Mouse (Mus musculus) gastrocnemius, postnatal 25 days (tissue): Measurements from ENCODE around the gene Naga. TPM values are rescaled to one million over a fixed set of nuclear protein-coding genes. Genes with fewer than 3 reads are reported as not detected.

ENCODE experiments used
- DNase-seq: peaks from one replicate; pipeline ENCODE4 v3.0.0; 2022
- total RNA-seq, 2 experiments: library from RNA; stranded (reverse); gene quantifications; 1 replicate in 1 of 2; 2 replicates in 1 of 2; pipeline ENCODE4 v1.2.3; 2021

Gene Naga
- total RNA-seq, 2 experiments from 2014 or later = 13.1 to 15.0 TPM

DNA sequence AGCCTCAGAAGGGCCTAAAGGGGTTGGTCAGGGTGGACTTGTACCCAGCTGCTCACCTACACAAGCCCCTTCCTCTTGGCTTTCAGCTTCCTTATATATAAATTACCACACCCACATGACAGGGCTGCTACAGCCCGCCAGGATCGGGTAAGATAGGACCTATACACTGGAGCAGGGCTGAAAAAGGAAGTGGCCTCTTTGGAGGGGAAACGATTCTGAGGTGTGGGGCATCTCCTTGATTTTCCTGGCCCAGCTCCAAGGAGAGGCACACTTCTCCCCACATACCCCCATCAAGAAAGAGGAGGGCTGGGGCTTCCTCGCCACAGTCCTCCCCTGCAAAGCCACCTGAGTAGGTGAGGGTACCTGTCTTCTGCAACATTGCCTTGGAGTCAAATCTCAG is 850 bp downstream of the Naga start:
- DNase-seq = no peak

DNA sequence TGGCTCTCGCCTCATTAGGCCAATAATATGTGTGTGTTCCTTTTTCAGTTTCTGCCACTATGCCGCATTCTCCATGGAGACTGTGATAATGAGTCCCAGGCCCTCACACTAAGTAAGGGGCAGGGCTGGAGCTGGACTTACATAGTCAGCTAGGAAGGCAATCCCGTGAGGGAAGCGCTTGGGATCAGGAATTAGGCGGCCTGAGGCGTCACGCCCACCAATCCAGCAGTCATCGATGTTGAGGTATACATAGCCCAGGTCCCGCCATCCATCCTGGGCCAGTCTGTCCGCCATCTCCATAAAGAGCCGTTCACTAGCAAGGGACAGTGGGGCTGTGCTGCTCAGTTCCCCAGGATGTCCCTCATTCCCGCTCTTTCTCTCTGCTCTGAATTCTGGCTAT is 2.1 kb downstream of the Naga start:
- DNase-seq = no peak

DNA sequence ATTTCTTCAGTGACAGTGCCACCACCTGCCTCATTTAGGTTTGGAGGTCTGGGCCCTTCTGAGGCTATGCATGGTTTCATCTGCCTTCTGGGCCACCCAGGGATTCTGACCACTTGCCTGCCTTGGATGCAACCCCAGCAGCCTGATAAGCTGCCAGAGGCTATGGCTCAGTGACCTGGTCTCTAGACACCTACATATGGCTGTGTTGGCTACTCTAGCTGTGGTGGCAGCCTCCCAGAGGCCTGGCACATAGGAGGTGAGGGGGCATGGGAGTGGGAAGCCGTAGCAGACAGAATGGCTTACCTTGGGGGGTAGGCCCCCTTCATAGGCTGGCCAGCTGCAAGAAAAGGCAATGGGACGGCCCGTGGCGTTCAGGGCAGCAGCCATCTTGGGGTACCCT is 3.5 kb downstream of the Naga start:
- DNase-seq = no peak

DNA sequence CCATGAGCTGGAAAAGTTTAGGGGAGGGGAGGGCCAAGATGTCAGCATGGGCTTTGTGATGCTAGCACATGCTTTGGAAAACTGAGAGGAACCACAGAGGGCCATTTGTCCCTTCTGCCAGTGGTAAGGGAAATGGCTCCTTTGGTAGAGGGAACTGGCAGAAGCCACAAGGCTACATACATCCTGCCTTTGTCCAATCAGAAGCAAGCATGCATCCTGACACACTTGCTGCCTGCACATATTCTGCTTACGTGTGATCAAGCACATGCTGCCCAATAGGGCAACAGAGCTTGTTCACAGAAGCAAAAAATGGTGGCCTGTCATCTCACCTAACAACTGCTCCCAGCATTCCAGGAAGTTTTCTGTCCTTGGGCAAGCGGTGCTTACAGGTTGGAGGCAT is 13.3 kb downstream of the Naga start:
- no peak for DNase-seq

DNA sequence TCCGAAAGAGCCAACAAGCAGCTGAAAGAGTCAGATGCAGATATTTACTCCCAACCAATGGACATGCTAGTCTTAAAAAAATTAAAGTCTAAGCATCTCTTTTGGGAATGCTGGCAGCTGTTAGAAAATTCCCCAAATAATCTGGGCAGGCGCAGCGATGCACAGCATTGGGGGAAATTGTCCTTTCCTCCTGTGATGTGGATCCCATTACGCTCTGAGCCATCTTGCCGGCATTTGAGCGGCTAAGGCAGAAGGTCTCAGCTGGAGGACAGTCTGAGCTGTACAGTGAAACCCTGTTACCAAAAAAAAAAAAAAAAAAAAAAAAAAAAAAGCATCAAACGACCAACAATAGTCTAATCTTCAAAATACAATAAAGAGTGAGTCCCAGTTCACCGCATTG is 16.5 kb downstream of the Naga start:
- DNase-seq = no peak

DNA sequence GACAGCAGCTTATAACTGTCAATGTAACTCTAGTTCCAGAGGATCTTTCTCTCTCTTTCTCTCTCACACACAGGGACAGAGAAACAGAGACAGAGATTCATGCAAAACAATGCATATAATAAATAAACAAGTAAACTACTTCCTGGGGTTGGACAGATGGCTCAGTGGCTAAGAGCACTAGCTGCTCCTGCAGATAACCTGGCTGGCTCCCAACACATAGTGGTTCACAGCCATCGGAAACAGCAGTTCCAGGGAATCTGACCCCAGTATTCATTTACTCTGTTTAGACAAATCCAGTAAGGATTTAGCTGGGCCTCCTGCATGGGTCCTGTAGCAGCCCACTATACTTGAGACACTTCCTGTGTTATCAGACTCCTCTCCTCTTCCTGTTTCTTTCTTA is 19.1 kb downstream of the Naga start:
- no peak for DNase-seq

DNA sequence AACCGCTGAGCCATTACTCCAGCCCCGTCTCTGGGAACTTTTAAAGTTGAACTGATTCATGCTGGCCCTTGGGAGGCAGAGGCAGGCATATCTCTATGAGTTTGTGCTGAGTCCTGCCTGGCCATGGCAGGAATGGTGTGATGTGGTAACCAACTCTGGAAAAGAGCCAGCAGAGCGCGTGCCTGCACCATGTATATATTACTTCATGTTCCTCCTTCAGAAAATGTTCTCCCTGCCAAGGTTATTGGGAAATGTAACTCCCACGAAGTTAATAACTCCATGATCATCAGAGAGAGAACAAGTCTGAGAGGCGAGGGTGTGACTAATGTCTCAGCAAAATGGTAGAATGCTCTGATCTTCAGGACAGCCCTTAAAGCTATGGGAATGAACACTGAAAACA is 20.9 kb downstream of the Naga start:
- DNase-seq = no peak

DNA sequence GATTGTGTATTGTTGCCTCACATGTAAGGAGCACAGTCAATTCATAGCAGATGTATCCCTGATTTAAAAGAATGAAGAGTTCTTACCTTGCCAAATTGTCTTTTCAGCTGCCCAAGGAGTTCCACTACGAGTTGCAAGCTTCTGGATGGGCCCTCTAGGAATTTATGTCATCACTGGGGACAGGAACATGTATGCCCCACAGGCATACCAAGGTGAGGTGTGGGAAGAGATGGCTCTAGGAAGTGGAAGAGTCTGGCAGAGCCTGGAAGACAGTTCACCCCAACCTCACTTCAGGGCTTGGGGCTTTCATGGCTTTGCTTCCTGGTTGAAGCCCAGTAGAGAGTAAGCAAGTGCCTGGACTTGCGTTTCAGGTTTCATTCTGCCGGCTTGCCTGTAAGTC is 30.3 kb downstream of the Naga start:
- DNase-seq = no peak

DNA sequence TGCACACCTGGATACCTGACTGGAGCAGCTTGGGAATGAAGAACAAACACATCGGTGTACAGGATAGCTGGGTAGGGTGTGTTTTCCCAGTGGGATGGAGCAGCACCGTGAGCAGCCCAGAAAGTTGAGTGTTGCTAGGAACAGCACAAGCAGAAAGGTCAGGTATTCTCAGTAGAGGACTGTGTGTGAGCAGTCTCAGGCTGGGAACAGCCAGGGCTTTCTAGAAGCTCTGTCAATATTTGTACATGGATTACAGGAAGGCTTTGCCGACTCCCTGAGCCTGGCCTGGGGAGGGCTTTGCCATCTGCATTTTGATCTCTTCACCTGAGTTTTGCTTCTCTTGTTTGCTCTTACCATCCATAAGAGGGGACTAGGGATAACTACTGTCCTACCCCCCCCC is 31.6 kb downstream of the Naga start:
- DNase-seq = no peak

DNA sequence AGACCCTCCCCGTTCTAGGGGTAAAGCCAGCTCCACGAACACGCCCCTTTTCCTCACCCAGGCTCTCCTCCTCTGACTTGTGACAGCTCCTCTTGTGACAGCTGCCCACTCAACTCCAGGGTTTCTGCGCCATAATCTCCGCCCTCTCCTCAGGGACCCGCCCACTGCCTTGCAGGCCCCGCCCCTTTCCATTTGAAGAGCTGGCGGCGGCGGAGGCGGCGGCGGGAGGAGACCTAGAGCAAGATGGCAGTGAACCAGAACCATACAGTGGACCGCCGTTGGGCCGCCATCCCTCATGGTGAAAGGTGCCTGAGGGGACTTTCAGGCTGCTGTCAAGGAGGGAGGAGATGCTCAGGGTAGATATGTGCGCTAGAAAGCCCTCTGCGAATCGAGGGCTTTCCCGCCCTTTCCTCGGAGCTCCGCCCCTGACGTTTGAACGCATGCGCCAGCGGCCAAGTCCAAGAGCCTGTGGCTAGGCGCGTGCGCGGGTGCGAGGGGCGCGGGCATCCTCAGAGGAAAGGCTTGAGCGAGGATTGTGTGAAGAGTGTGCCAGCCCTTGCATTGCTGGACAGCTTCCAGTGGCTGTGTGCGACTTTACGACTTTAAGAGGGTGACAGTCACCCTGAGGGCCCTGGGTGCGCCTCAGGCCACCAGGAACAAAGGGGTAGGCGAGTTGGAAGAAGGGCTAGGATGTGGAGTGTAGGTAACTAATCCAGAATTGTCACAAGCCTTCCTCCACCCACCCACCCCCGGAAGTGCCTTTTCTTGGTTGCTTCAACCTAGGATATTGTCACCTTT is 39.8 kb downstream of the Naga start, which contains the start of gene Wbp2nl:
Gene Wbp2nl (plus strand): TSS at position 191 of the 798 bp plus-strand sequence.
- DNase-seq = no peak

DNA sequence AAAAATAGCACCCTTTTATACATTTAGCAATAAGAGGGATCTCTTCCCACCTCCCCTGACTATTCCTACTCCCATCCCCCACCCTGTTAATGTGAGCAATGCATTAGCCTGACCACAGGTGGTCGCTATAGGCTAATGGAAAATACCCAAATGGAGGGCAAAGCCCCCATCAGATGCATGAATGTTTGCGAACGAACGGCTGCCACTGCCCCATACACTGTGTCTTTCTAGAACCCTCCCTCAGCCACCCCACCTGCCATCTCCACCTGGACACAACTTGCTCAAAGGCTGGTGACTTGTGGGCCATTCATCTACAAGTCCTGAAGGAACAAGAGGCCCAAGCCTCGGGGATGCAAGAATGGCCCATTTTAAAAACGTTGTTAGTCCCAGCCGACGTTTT is 44.7 kb downstream of the Naga start:
- no peak for DNase-seq

DNA sequence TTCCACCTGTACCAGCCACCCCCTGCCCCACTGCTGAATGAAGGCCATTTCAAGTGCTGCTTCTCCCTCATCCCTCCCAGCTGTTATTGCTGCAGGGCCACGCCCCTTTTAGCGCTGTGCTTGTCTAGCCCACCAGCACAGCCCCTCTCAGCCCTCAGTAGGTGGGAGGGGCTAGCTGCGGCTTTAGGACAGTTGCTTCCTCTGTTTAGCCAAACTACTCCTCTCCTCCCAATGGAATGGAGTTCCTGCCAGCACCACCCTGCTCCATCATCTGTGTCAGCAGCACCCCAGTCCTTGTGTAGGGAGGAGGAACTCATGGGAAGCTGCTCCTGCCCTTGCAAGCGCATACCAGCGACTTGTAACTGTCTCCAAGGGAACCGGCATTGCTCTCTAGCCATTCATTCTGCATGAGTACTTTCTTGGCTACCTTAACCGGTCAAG is 45.4 kb downstream of the Naga start:
- DNase-seq = no peak

DNA sequence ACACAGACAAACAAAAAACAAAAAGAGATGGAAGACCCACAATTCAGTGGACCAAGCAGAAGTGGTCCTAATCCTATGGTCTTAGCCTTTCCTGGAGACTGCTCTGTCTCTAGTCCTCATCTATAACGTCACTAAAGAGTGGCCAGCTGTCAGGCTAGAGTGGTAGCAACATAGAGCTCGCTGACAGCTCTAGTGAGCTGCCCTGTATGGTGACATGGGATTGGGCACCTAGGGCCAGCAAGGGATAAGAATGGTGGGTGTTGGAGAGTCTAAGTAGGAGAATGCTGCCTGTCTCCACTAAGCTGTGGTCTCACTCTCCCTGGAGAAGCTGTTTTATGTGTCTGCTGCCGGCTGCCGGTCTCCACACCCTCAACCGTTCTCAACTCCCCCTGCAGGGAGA is 45.9 kb downstream of the Naga start:
- no peak for DNase-seq

DNA sequence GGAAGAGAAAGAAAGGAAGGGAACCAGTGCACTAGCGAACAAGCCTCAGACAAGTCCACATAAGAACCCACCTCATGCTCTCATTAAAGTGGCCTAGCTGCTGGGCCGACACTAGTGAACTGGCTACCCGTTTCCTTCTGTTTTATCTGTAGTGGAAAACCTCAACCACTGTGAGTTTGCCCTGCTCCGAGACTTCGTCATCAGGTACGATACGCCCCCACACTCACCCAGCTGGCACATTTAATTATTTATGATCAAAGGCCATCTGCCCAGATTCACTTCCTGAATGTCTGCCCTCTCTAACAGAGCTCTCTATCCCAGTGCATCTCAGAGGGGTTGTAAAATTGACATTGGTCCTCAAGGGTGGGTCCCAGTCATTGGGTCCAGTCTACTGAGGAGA is 48.5 kb downstream of the Naga start:
- DNase-seq = no peak

DNA sequence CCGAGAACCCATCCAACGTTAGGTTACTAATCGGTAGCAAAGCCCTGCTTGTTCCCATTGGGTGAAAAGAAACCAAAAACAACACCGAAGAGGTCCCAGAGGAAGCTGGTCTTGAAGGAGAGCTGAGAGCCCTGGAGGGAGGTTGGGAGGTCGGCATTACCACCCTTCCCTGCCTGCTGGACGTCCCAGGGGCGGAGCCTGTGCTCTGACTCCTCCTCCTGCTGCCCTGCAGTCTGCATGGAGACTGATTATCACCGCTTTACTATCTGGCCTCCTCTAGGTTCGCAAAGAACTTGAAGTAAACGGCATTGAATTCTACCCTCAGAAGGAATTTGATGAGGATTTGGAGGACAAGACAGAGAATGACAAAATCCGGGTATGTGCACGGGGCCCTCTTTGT is 52.6 kb downstream of the Naga start:
- no peak for DNase-seq

DNA sequence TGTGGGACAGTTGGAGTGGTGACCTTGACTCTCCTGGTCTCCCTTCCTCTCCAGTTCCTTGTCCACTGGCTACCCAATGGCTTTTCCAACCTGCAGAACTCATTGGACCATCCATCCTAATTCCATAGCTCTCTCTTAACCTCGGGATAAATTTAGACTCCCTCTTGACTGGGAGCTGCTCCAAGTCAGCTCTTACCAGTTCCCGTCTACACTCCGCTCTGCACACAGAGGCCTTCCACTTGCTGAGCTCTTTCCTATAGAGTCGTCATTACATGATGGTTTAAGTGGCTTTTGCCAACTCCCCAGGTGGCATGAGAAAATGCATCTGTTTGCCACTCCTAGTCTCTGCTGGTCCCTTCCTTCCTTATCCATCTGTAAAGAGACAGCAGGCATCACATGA is 58.1 kb downstream of the Naga start:
- no peak for DNase-seq

Other genes starting within 250 kb of the Naga start
- gene Ccdc134, start 211.0 kb downstream of the Naga start, total RNA-seq = 10 to 100 TPM in 1 of 2 experiments, 1 to 10 TPM in 1; 8.0 to 16.5 TPM
- 10 to 100 TPM; 12.1 to 14.1 TPM for gene Srebf2, start 191.7 kb downstream of the Naga start, total RNA-seq
- gene Shisa8, start 126.1 kb downstream of the Naga start, total RNA-seq = not detected
- gene Tnfrsf13c, start 114.6 kb downstream of the Naga start, total RNA-seq = not detected
- under 1 TPM in 1 of 2 experiments, not detected in 1; 0.75 TPM for gene Cenpm, start 94.2 kb downstream of the Naga start, total RNA-seq
- not detected for gene 1500009C09Rik, start 86.5 kb downstream of the Naga start, total RNA-seq
- gene Sept3, start 64.0 kb downstream of the Naga start, total RNA-seq = under 1 TPM; 0.54 to 1.00 TPM
- not detected for gene Wbp2nl, start 40.0 kb downstream of the Naga start, total RNA-seq
- gene Pheta2, start within 50 bp of the Naga start, total RNA-seq = under 1 TPM; 0.87 to 0.96 TPM
- 100 to 1,000 TPM; 126 to 130 TPM for gene Smdt1, start within 50 bp of the Naga start, total RNA-seq
- 100 to 1,000 TPM; 489 to 502 TPM for gene Ndufa6, start 15.4 kb upstream of the Naga start, total RNA-seq
- 10 to 100 TPM; 11.7 to 13.3 TPM for gene Cyp2d22, start 41.3 kb upstream of the Naga start, total RNA-seq
- gene Cyp2d11, start 55.1 kb upstream of the Naga start, total RNA-seq = under 1 TPM in 1 of 2 experiments, not detected in 1; 0.27 TPM
- not detected for gene Cyp2d10, start 68.3 kb upstream of the Naga start, total RNA-seq
- gene Cyp2d9, start 94.5 kb upstream of the Naga start, total RNA-seq = not detected
- gene Cyp2d12, start 216.1 kb upstream of the Naga start, total RNA-seq = not detected